Mouse (Mus musculus) cerebellum, adult 2 months (tissue): ENCODE measurements around the gene Sorl1.

Experiments used
- CTCF ChIP-seq: fragments of 200-500 bp; IDR thresholded peaks from 2 replicates; pipeline ENCODE4 v1.5.1; 2011; ENCODE audit warnings: low read depth, mild to moderate bottlenecking, control low read depth, low read length, moderate library complexity, borderline replicate concordance; ENCODE audit not compliant: insufficient read depth
- POLR2A ChIP-seq: fragments of 200-500 bp; IDR thresholded peaks from 2 replicates; pipeline ENCODE4 v1.6.1; 2011; ENCODE audit warnings: low read length, control low read depth, borderline replicate concordance; ENCODE audit not compliant: insufficient read depth

DNA sequence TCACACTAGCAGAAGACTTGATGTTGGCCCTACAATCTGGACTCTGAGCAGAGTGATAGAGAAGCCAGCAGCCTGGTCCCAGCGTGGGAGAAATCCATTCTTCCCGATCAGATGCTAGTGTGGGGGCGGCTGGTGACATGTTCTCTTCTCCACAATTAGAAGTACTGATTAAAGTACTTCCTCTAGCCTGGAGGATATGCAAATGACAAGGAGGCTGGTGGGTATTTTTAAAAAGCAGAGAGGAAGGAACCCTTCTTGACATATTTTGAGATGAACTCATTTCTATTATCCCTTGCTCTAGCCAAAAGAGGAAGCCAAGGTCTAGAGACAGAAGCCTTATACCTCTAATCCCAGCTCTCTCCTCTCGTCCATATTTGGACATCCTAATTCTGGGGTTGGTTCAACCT, 40.4 kb downstream of the Sorl1 start:
- TF ChIP-seq CTCF (no peak), POLR2A (no peak)
